Mouse (Mus musculus) gastrocnemius, adult 18-20 months (tissue): ENCODE measurements around the gene Casz1. TPM values are rescaled to one million over a fixed set of nuclear protein-coding genes. Genes with fewer than 3 reads are reported as not detected.

Source experiments
- DNase-seq: peaks from one replicate; pipeline ENCODE4 v3.0.0; 2021; ENCODE audit warnings: low spot score
- long read RNA-seq, 2 experiments: library from polyadenylated mRNA; stranded (forward); transcript quantifications; one replicate each; pipeline ENCODE4 v2.0.0; 2021
- total RNA-seq, 2 experiments: library from RNA; stranded (reverse); gene quantifications; 2 replicates each; pipeline ENCODE4 v1.2.3; 2021

Gene Casz1
- total RNA-seq = 10 to 100 TPM; 37.9 to 44.4 TPM
- long read RNA-seq, experiment 1, full-length matches to known transcripts = 3 of 26 reads
- long read RNA-seq, experiment 1, partial matches to known transcripts = 17 of 26 reads
- long read RNA-seq, experiment 1, other reads (novel, unspliced or antisense) = 6 of 26 reads
- long read RNA-seq, experiment 2, full-length matches to known transcripts = 2 of 15 reads
- long read RNA-seq, experiment 2, partial matches to known transcripts = 5 of 15 reads
- long read RNA-seq, experiment 2, other reads (novel, unspliced or antisense) = 8 of 15 reads

DNA sequence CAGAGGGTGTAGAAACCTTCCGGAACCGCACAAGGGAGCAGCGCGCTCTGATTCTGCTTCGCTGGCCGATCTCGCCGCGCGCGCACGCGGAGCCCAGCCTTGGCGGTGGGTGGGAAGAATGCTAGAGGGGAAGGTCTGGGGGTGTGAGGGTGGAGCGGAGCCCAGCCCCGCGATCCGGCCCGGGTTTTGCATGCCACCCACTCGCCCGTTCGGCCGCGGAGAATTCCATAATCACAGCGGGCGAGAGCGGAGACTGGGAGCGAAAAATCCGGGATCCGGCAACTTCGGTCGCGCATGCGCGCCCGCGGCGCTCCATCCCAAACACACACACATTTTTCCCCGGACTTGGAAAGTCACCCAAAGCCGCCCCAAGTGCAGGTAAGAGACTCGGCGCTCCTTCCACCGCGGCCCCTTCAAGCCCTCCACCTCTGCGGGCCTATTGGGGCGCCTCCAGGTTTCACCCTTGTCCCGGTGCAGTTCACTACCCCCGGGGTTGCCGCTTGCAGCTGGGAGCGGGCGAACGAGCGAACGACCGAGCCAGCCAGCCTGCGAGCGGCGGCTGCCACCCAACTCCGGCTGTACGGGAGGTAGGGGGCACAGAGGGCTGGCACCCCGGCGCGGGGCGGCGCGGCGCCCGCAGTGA, at the start of gene Casz1:
TSS of gene Casz1 (plus strand) at position 293 of the 643 bp plus-strand sequence.
- peak; percentile 88 for DNase-seq

- DNase-seq = no peak
Measured at GRCm38 (mm10) chr4:148758863-148759262, 45.4 kb upstream of the Casz1 start.

- no peak for DNase-seq
Measured at GRCm38 (mm10) chr4:148760152-148760551, 44.1 kb upstream of the Casz1 start.

- DNase-seq = peak; percentile 24
Measured at GRCm38 (mm10) chr4:148766021-148766775, 38.0 kb upstream of the Casz1 start.

DNA sequence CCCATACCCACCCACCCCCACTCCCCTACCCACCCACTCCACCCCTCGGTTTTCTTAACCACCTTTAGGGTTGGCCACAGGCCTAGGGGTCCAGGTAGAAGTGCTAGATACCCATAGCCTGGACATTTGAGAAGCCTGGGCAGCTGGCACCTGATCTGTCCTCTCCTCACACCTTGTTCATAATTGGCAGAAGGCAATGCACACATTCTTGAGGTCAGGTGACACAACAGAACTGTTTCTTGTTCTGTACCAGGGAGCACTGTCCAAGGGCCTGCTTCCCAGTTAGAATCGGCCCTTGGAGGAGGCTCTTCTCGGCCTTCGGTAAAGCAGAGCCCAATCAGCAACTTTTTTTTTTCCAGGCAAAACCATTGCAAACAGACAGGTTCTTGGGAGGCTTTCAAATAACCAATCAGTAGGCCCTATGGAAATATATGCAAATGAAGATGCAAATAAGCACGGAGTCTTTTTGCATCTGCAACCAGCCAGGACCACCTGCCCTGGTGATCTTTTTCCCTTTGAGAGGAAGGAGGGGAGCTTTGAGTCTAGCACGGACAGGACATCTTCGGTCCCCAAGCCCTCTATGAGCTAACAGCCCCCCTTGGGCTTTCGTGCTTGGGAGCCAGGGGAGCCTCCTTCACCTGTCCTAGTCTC, 36.4 kb upstream of the Casz1 start:
- DNase-seq = no peak

- DNase-seq = no peak
Measured at GRCm38 (mm10) chr4:148768649-148769048, 35.6 kb upstream of the Casz1 start.

DNA sequence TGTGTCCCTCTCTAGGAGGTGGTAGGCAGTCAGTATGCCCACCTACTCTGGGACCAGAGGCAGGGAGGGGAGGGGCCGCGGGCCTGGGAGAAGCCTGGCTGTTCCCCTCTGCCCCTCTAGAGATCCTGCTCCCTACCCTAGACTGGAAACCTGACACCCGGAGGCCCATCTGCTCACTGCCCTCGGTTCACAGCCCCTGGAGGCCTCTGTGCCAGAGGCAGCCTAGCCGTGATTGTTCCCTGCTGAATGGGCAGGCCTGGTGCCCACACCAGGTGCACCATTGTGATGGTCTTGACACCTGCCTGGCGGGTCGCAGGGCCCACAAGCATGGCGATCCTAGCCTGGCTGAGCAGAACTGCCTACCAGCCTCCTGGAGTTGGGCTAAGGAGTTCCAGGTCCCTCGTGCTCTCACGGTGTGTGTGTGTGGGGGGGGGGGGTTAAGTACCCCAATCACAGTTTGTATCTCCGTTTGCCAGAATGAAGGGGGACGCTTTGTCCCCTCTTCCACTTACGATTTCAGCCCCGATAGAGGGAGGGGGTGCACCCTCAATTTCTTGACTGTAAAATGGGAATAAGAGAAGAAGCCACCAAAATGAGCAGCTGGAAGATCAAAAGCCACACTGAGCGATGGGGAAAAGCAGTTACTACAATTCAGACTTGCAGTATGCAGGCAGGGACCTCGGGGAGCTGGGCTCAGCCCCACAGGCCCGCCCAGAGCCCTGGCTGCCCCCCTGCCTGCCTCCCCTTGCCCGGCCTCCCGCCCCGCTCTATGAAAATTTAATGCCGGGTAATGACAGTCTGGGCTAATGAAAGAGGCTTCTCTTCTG, 33.4 kb upstream of the Casz1 start:
- no peak for DNase-seq

DNA sequence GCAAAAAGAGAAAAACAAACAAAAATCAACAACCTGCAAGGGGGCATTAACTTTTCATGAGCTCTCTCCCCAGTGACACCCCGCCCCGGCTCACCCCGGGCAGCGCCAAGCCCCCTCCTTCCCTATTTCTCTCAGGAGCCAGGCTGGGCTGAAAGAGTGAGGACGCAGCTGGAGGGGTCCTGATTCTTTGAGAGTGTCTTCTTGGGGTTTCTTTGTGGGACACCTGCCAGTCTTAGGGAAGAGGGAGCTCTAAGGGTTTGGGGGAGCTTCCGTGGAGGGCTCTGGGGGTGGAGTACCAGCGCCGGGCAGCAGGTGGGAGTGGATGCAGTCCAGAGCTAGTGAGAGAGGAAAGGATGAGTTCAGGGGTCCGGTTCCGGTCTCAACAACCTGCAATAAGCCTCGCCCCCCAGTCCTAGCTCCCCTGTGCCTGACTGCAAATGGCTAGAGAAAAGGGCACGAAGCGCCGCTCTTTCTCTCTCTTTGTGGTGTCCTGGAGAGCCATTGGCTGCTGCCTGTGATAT, 32.8 kb upstream of the Casz1 start:
- no peak for DNase-seq

GRCm38 (mm10) chr4:148772658-148773057, 31.6 kb upstream of the Casz1 start:
- no peak for DNase-seq

DNA sequence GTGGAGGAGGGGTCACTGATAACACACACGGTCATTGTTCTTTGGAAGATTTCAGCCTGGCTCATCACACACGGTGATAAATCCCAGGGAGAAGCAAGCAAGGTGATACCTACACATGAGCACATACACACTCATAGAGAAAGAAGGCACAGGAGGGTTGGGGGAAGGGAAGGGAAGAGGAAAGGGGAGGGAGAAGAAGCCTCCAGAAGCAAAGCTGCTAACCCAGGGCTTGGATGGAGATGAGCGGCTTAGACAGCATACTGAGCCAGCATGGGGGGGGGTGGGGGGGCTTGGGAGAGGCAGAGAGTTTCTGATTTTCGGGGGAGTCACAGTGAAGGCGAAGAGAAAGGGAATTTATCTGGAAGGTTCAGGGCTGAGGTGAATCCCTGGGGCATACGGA, 30.2 kb upstream of the Casz1 start:
- no peak for DNase-seq

DNA sequence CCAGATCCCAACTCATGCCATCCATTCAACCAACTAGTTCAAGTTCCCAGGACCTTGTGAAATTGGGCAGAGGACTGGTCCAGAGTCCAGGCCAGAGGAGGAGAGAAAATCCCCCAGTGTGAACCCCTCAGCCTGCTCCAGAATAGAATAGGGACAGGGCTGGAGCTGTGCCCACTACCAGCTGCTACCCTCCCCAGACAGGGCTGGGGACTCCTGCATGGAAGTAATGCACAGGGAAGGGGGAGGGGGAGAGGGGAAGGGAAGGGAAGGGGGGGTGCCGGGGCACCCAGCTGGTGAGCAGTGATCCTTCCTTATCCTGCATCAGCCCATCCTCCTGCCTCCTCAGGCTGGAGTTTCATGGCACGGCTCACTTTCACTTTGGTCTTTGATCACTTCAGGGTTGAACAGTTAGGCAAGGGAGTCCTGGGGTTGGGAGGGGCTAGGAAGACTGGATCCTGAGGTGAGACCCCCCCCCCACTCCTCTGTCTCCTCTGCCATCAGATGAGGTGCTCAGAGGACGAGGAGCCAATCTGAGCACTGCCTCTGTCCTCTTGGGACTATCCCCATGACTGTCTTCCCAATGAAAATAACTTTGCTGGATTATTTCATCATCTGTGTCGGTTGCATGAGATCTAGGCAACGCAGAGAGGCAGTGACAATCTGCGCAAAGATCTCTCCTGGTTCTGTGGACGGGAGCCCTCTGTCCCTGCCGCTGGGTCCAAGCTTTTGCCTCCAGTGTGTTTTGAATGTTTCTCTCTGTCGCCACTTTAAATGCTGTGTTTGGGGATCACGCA, 28.6 kb upstream of the Casz1 start:
- DNase-seq = no peak

DNA sequence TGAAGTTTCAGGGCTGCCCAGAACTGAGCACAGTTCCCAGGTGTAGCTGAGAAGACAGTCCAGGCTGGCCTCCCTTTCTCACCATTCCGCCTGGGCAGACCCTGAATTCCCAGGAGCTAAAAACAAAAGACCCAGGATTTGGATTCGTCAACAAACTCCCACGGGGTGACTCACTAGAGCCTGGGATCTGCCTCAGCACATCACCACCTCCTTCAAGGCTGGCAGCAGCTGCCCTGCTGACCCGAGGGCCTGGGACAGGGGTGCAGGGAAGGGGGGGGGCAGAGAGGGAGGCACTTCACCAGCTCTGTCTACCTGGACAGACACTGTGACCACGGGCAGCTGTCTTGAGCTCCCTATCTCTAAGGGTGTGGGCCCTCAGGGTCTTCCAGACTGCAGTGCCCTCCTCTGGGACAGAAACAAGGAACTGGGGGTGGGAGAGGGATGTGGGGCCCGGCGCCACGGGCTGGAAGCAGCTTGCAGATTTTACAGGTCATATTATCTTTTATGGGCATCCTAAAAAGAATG, 24.1 kb upstream of the Casz1 start:
- DNase-seq = no peak

DNA sequence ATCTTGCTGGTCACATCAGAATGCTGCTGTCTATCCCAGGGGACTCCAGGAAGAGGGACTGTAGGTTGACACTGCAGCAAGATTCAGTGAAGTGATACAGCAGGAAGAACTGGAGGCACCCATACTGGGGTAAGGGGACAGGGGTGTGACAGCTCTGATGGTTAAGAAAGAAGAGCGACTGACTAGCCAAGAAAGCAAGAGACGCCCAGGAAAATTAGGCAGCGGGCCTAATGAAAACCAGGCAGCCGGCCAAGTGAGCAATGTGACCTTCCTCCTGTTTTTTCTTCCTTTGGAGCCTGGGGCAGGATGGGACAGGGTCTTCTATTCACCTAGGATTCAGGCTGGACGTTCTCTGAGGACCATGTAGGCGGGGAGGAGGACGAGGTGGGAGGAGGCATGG, 22.7 kb upstream of the Casz1 start:
- DNase-seq = no peak

- no peak for DNase-seq
Measured at GRCm38 (mm10) chr4:148782880-148783279, 21.3 kb upstream of the Casz1 start.

GRCm38 (mm10) chr4:148783760-148784159, 20.5 kb upstream of the Casz1 start:
- DNase-seq = no peak

- DNase-seq = no peak
Measured at GRCm38 (mm10) chr4:148785053-148785567, 19.1 kb upstream of the Casz1 start.

DNA sequence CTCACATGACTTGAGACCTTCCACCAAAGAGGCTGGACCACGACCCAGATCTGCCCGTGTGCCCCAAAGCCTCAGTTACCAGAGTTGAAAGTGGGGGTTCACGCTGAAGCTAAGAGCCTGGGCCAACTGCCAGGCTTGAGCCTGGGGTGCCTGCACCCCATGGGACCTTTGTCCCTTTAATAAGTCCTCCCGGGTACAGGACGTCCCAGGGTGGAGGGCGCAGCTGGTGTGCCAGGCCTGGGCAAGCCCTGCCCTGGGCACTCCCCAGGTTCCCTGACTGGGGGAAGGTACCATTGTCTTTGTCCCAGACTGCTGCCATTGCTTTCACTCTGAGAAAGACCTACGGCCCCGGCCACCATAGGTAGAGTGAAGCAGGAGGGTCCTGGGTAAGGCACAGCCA, 18.2 kb upstream of the Casz1 start:
- DNase-seq = no peak

DNA sequence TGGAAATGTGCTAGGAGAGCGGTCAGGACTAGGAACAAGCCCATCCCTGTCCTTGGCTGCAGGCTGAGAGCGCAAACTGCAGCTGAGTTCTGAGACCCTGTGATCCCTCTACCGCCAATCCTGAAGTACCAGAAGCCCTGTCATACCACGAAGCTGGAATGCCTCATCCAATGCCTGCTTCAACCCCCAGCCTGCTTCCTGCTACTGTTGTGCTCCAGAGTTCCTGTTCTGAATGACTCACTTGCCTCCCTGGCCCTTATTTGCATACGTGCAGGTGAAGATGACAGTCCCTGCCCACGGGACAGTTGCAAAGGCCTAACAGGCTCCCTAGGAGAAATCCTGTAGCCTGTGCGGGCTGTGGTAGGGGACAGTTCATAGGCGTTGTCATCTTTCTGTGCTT, 13.3 kb upstream of the Casz1 start:
- no peak for DNase-seq

DNA sequence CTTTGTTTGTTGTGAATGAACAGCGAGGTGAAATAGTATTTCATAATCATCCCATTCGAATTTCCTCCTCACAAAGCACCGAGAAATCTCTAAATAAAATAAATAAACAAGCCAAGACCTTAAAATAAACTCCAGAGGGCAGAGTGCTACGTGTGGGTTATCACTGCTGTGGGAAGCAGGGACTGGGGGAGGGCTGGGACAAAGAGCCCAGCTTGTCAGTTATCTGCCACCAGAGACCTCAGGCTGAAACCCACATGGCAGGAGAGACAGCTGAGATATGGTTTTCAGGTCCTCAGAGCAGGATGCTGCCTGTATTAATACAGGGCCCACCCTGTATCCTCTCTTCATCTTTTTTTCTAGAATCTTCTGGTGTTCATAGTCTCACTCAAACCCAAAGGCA, 9.2 kb upstream of the Casz1 start:
- no peak for DNase-seq
